ENCODE assay signal across 8 mouse cellular contexts in genomic region chr1:112416350-112417083, GRCm38 (mm10).
DNase-seq lines count a peak whose midpoint lies in the region; ATAC-seq and TF ChIP-seq lines count a peak whose summit lies in the region.

No protein-coding gene starts in this region.

- no peaks in the 10 kb centered on the region; the same call in 1 of the 2 replicates for H3K4me1 ChIP-seq in kidney, postnatal 0 days (replicated peaks; ENCODE audit: insufficient read depth, low read length)
- H3K4me1 ChIP-seq in cortical plate, adult 2 months (ENCODE audit: control insufficient read depth, insufficient read depth, low read length) = no peaks in the 10 kb centered on the region
- peaks cover 6% of the 10 kb centered on the region; the same call in 1 of the 2 replicates for H3K4me1 ChIP-seq in hindbrain, embryonic 10.5 days (replicated peaks)
- peaks cover 2% of the 10 kb centered on the region for H3K4me1 ChIP-seq in neural tube, embryonic 15.5 days

- WGBS in kidney, postnatal 0 days = 3% methylated on average over 37 of the region's 37 CpGs
- 3% methylated on average over 37 of the region's 37 CpGs for WGBS in hindbrain, embryonic 10.5 days
- whole genome bisulfite sequencing in neural tube, embryonic 15.5 days = 1% methylated on average over 33 of the region's 37 CpGs

- H3K4me2 ChIP-seq in kidney, postnatal 0 days (ENCODE audit: low read length) = peak overlapping the region; percentile 52
- peak overlapping the region; percentile 81 for H3K4me2 ChIP-seq in neural tube, embryonic 15.5 days

- no peaks in the 10 kb centered on the region for H3K9me3 ChIP-seq in kidney, postnatal 0 days (replicated peaks; ENCODE audit: low read length)
- H3K9me3 ChIP-seq in hindbrain, embryonic 10.5 days = no peaks in the 10 kb centered on the region
- H3K9me3 ChIP-seq in neural tube, embryonic 15.5 days (replicated peaks) = no peaks in the 10 kb centered on the region

- no peak for TF ChIP-seq CTCF in kidney, postnatal 0 days (IDR thresholded peaks at IDR 0.05; ENCODE audit: low read depth)
- no peak for TF ChIP-seq CTCF in cortical plate, adult 2 months (IDR thresholded peaks at IDR 0.05; ENCODE audit: extremely low read depth, insufficient read depth, low read length)

- H3K36me3 ChIP-seq in kidney, postnatal 0 days (ENCODE audit: insufficient read depth, low read length) = no peaks in the 10 kb centered on the region
- no peaks in the 10 kb centered on the region for H3K36me3 ChIP-seq in hindbrain, embryonic 10.5 days
- H3K36me3 ChIP-seq in neural tube, embryonic 15.5 days = no peaks in the 10 kb centered on the region

- peak; percentile 57 for ATAC-seq in kidney, postnatal 0 days (replicated peaks; ENCODE audit: low FRiP score, low read depth)
- peak; percentile 98 for ATAC-seq in neural tube, embryonic 15.5 days (ENCODE audit: low FRiP score)
- no peak for ATAC-seq in inflammation-experienced regulatory T-cells, adult 6 months

- H3K4me3 ChIP-seq in kidney, postnatal 0 days (replicated peaks; ENCODE audit: low read depth, low read length) = peak overlapping the region; percentile 22; the same call in 1 of the 2 replicates
- H3K4me3 ChIP-seq in cortical plate, adult 2 months (ENCODE audit: insufficient read depth, low read length) = peak overlapping the region; percentile 86
- H3K4me3 ChIP-seq in hindbrain, embryonic 10.5 days = peak overlapping the region; percentile 64
- H3K4me3 ChIP-seq in neural tube, embryonic 15.5 days (replicated peaks) = peak overlapping the region; percentile 68

- intact Hi-C loops in left cerebral cortex, postnatal 25 days (cut with DNase I) = no loop called here

- no peaks in the 10 kb centered on the region; the same call in 1 of the 2 replicates for H3K27me3 ChIP-seq in kidney, postnatal 0 days (ENCODE audit: insufficient read depth, low read length)
- peaks cover 23% of the 10 kb centered on the region for H3K27me3 ChIP-seq in hindbrain, embryonic 10.5 days (ENCODE audit: insufficient read depth, poor library complexity, severe bottlenecking)
- H3K27me3 ChIP-seq in neural tube, embryonic 15.5 days (replicated peaks) = no peaks in the 10 kb centered on the region

- TF ChIP-seq POLR2A in cortical plate, adult 2 months (IDR thresholded peaks at IDR 0.05; ENCODE audit: extremely low read depth, insufficient read depth, low read length) = peak; percentile 53; the same call in 1 of the 2 replicates

- peak; percentile 6 for DNase-seq in kidney, postnatal 0 days (ENCODE audit: low spot score)
- no peak for DNase-seq in kidney, adult 11 months
- peak; percentile 70 for DNase-seq in hindbrain, embryonic 10.5 days (ENCODE audit: low spot score)
- DNase-seq in left cerebral cortex, postnatal 25 days (ENCODE audit: low spot score in 2 of 2) = peak; percentile 18 to 63
- DNase-seq in adrenal gland, adult 8-10 months = no peak

- no peak overlapping the region for H3K27ac ChIP-seq in kidney, postnatal 0 days
- no peak overlapping the region for H3K27ac ChIP-seq in cortical plate, adult 2 months (ENCODE audit: insufficient read depth, low read length)
- H3K27ac ChIP-seq in hindbrain, embryonic 10.5 days = no peak overlapping the region; the same call in 1 of the 2 replicates
- H3K27ac ChIP-seq in neural tube, embryonic 15.5 days (replicated peaks) = peak overlapping the region; percentile 76

- no peak overlapping the region for H3K9ac ChIP-seq in kidney, postnatal 0 days (ENCODE audit: low read depth, low read length)
- H3K9ac ChIP-seq in neural tube, embryonic 15.5 days (replicated peaks) = peak overlapping the region; percentile 73

Comparison
In these comparisons a context has a peak if more than half of its experiments do, and no peak if none do; other contexts are left out.
1. DNase-seq: peak in kidney, postnatal 0 days (single experiment), hindbrain, embryonic 10.5 days (single experiment) and left cerebral cortex, postnatal 25 days (2 of 2); none in kidney, adult 11 months (single experiment) and adrenal gland, adult 8-10 months (single experiment).
2. H3K4me3 ChIP-seq: peak in every context shown above with its lines; median percentile 86 in cortical plate, adult 2 months; 68 in neural tube, embryonic 15.5 days; 64 in hindbrain, embryonic 10.5 days; 22 in kidney, postnatal 0 days.